Mouse (Mus musculus) adrenal gland, adult 18-20 months (tissue): ENCODE results near the gene Strip1. TPM values are rescaled to one million over a fixed set of nuclear protein-coding genes. Genes with fewer than 3 reads are reported as not detected.

Source experiments
- total RNA-seq, 2 experiments: library from RNA; stranded (reverse); gene quantifications; 1 replicate in 1 of 2; 2 replicates in 1 of 2; pipeline ENCODE4 v1.2.3; 2021

Strip1 gene
- total RNA-seq, 2 experiments from 2014 or later = 28.2 to 34.6 TPM

Other genes with a start within 250 kb of the Strip1 start
- 10 to 100 TPM in 1 of 2 experiments, 1 to 10 TPM in 1; 9.4 to 12.9 TPM for gene Kcnc4, start 172.1 kb downstream of the Strip1 start, total RNA-seq
- gene Slc6a17, start 113.7 kb downstream of the Strip1 start, total RNA-seq = 10 to 100 TPM in 1 of 2 experiments, 1 to 10 TPM in 1; 6.4 to 14.9 TPM
- not detected for gene Ubl4b, start 76.6 kb downstream of the Strip1 start, total RNA-seq
- not detected for gene Alx3, start 36.7 kb downstream of the Strip1 start, total RNA-seq
- gene Gm10961, start 372 bp downstream of the Strip1 start, total RNA-seq = not detected
- gene Ahcyl1, start 64.9 kb upstream of the Strip1 start, total RNA-seq = 100 to 1,000 TPM; 252 to 308 TPM
- 10 to 100 TPM; 13.2 to 34.7 TPM for gene Csf1, start 128.8 kb upstream of the Strip1 start, total RNA-seq
- gene Eps8l3, start 245.5 kb upstream of the Strip1 start, total RNA-seq = not detected